Mouse (Mus musculus) midbrain, embryonic 14.5 days (tissue): ENCODE measurements around the gene Mxd4. TPM values are rescaled to one million over a fixed set of nuclear protein-coding genes. Genes with fewer than 3 reads are reported as not detected.

Experiments
- ATAC-seq: fragments of 200-750 bp; cut with Nextera tagmentation; 2 replicates; pipeline ENCODE4 v1.8.0; 2017; ENCODE audit warnings: moderate number of reproducible peaks, moderate library complexity; ENCODE audit not compliant: low FRiP score, low TSS enrichment
- DNase-seq: peaks from one replicate; pipeline ENCODE4 v3.0.0-alpha.2; 2015
- H3K27ac ChIP-seq: fragments of 300-500 bp; sonication (generic); replicated peaks from 2 replicates; pipeline ENCODE4 v1.5.1; 2014; ENCODE audit warnings: mild to moderate bottlenecking, low read depth, low read length, moderate library complexity
- H3K27me3 ChIP-seq: fragments of 300-500 bp; sonication (generic); 2 replicates; pipeline ENCODE4 v1.6.1; 2014; ENCODE audit warnings: low read length, control low read depth, mixed read lengths; ENCODE audit not compliant: control insufficient read depth, insufficient read depth
- H3K36me3 ChIP-seq: fragments of 300-500 bp; sonication (generic); 2 replicates; pipeline ENCODE4 v1.6.1; 2014; ENCODE audit warnings: low read length, control low read depth; ENCODE audit not compliant: control insufficient read depth, insufficient read depth
- H3K4me1 ChIP-seq: fragments of 300-500 bp; sonication (generic); 2 replicates; pipeline ENCODE4 v1.6.1; 2014; ENCODE audit warnings: mild to moderate bottlenecking, antibody characterized with exemption, low read length, control low read depth; ENCODE audit not compliant: control insufficient read depth, insufficient read depth
- H3K4me2 ChIP-seq: fragments of 300-500 bp; sonication (generic); 2 replicates; pipeline ENCODE4 v1.6.1; 2014; ENCODE audit warnings: mild to moderate bottlenecking, low read length, moderate library complexity
- H3K4me3 ChIP-seq: fragments of 300-500 bp; sonication (generic); replicated peaks from 2 replicates; pipeline ENCODE4 v1.5.1; 2014; ENCODE audit warnings: low read depth, low read length
- H3K9ac ChIP-seq: fragments of 300-500 bp; sonication (generic); replicated peaks from 2 replicates; pipeline ENCODE4 v1.6.1; 2014; ENCODE audit warnings: mild to moderate bottlenecking, low read length, moderate library complexity
- H3K9me3 ChIP-seq: fragments of 300-500 bp; sonication (generic); 2 replicates; pipeline ENCODE4 v1.6.1; 2016; ENCODE audit warnings: low read length, control low read depth, mixed read lengths; ENCODE audit not compliant: control insufficient read depth
- whole genome bisulfite sequencing: fragments of 180-500 bp; shearing (Covaris S2); extraction: QIAGEN DNeasy Blood & Tissue Kit; methylation state at CpG from one replicate; pipeline ENCODE4 v1.1.7; 2014; 5-methylcytosine and 5-hydroxymethylcytosine counted together
- polyA plus RNA-seq: library from polyadenylated mRNA; unstranded; fragments of >200 nt; fragmentation: Nextera tagmentation; extraction: Ambion mirVana; gene quantifications from 2 replicates; pipeline ENCODE4 v1.2.1, GENCODE M21; 2014

Gene Mxd4
- polyA plus RNA-seq, 1 experiment from 2014 or later: 35.7 TPM

DNA sequence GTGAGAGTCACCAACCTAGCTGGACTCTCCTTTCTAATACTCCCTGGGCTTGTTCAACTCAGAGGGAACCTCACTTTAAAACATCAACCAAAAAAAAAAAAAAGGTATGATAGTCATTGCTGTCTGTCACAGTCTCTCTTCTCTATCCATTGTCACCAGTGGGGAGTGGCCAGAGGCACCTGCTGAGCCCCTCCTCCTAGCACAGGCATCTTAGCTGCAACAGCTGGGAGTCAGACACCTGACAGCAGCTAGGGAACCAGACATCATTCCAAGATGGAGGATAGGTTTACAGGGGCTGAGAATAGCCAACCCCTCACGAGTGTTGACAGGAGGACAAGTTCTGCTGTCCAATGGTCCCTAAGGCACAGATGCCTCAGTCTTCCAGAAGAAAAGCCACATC lies 6.9 kb upstream of the Mxd4 start:
- Histone ChIP-seq H3K27ac (no peak overlapping the region), H3K4me2 (no peak overlapping the region), H3K9ac (no peak overlapping the region), H3K4me1 (no peaks in the 10 kb centered on the region), H3K27me3 (no peaks in the 10 kb centered on the region), H3K36me3 (no peaks in the 10 kb centered on the region), H3K4me3 (no peak overlapping the region), H3K9me3 (no peaks in the 10 kb centered on the region)
- ATAC-seq: no peak
- WGBS: 63% methylated on average over 1 of the region's 1 CpGs
- no peak for DNase-seq

DNA sequence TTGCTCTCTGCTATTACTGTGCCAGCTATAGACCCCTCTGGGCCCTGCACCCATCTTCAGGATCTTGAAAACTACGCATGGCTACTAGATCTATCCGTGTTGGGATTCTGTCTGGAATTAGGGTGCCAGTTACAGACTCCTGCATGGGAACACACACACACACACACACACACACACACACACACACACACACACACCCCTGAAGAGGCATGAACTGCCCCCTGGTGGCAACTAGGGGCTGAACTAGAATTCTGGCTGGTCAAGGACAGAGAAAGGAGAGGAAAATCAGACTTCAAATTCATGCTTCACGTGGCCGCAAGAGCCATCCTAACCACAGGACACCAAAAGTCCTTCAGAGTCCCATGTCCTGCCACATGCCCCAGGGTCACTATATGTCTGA lies 4.3 kb upstream of the Mxd4 start:
- Histone ChIP-seq H3K27me3 (no peaks in the 10 kb centered on the region), H3K4me3 (no peak overlapping the region), H3K27ac (no peak overlapping the region), H3K9me3 (no peaks in the 10 kb centered on the region), H3K36me3 (no peaks in the 10 kb centered on the region), H3K4me2 (no peak overlapping the region), H3K9ac (no peak overlapping the region), H3K4me1 (peaks cover 5% of the 10 kb centered on the region; the same call in 1 of the 2 replicates)
- DNase-seq: peak; percentile 30
- WGBS: 81% methylated on average over 4 of the region's 4 CpGs
- no peak for ATAC-seq

DNA sequence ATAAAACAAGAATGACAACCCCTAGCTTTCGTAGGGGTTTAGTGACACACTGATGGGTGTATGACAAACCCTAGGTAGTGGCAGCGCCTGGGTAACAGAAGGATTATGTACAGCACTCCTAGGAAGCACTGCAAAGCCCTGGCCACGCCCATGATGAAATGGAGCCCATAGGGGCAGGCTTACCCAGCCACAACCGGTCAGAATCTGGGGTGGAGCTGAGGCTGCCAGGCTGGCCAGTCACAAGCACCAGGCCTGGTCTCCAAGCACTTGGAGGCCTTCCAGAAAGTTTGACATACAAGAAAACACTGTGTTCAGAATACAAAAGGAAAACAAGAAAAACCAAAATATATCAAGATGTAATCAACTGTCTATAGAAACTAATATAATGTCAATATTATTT lies 3.5 kb upstream of the Mxd4 start:
- Histone ChIP-seq H3K9ac (no peak overlapping the region), H3K4me2 (no peak overlapping the region), H3K27me3 (no peaks in the 10 kb centered on the region), H3K36me3 (no peaks in the 10 kb centered on the region), H3K9me3 (no peaks in the 10 kb centered on the region), H3K27ac (no peak overlapping the region), H3K4me1 (peaks cover 13% of the 10 kb centered on the region), H3K4me3 (no peak overlapping the region)
- 49% methylated on average over 4 of the region's 4 CpGs for WGBS
- DNase-seq (no peak), ATAC-seq (no peak)

DNA sequence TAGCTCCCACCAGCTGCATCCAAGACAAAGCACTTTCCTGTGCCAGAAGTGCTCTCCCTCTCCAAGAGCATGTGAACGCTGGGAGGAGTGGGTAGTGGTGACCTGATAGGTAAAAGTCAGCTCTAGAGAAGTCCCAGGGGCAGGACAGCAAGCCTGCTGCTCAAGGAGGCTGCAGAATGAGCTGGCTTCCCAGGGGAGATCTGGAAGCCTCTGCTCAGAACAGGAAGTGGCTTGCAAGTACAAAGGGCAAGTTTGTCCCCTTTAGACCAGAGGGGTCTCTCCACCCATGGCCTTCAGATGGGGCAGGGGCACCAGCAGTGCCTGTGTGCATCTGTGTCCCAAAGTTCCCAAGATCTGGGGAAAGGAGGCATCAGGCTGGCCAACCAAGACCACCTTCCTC lies 2.0 kb upstream of the Mxd4 start:
- 0 out of 2 replicates have a peak, but pooled peaks cover 4% of the 10 kb centered on the region for H3K36me3 ChIP-seq
- no peak overlapping the region for H3K27ac ChIP-seq
- DNase-seq (no peak), ATAC-seq (no peak)
- no peak overlapping the region for H3K9ac ChIP-seq
- no peaks in the 10 kb centered on the region for H3K27me3 ChIP-seq
- H3K4me3 ChIP-seq: no peak overlapping the region
- 67% methylated on average over 1 of the region's 1 CpGs for WGBS
- no peaks in the 10 kb centered on the region for H3K9me3 ChIP-seq
- no peak overlapping the region for H3K4me2 ChIP-seq
- H3K4me1 ChIP-seq: peaks cover 28% of the 10 kb centered on the region

DNA sequence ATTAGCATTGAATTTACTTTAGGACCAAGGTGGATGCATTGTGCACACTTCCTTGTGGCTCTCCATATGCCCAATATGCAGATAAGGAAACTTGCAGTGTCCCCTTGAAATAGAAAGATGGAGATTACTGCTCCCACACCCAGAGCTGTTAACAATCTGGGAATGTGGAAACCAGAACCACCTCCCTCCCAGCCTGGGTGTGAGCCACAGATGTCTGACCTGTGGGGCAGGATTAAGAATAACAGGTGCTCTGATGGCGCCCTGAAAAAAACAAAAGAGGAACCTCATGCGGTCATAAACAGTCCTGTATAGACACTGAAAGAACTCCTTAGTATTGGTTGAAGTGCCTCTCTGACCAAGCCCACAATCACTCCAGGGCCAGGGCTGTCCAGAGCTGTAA lies 1.3 kb upstream of the Mxd4 start:
- Histone ChIP-seq H3K4me3 (no peak overlapping the region; the same call in 1 of the 2 replicates), H3K27ac (no peak overlapping the region), H3K9me3 (no peaks in the 10 kb centered on the region), H3K36me3 (0 out of 2 replicates have a peak, but pooled peaks cover 8% of the 10 kb centered on the region), H3K27me3 (no peaks in the 10 kb centered on the region), H3K4me2 (peak overlapping the region; percentile 74), H3K4me1 (peaks cover 31% of the 10 kb centered on the region), H3K9ac (no peak overlapping the region)
- ATAC-seq (no peak), DNase-seq (no peak)
- 82% methylated on average over 2 of the region's 2 CpGs for WGBS

DNA sequence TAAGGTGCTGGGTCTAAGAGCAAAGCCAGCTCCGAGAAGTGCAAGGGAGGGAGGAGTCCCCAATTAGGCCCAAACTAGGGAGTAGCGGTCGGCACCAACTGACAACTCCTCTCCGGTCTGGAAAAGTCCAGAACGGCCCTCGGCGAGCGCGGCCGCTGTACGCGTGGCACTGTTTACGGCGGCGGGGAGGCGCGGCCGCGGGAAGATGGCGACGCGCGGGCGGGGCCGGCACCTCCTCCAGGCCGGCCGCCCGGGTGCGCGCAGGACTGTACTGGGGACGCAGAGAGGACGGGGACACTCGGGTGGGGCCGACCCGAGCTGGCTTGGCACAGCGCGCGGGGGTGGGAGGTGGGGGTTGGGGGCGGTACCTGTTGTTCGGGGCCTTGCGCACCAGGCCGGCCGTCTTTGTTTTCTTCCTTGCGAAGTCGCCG lies 544 bp downstream of the Mxd4 start:
- WGBS: under 1% methylated on average over 45 of the region's 46 CpGs
- H3K9ac ChIP-seq: peak overlapping the region; percentile 80
- peaks cover 24% of the 10 kb centered on the region for H3K36me3 ChIP-seq
- peak overlapping the region; percentile 92 for H3K27ac ChIP-seq
- peaks cover 31% of the 10 kb centered on the region for H3K4me1 ChIP-seq
- H3K9me3 ChIP-seq: no peaks in the 10 kb centered on the region
- H3K4me3 ChIP-seq: peak overlapping the region; percentile 95
- DNase-seq (peak; percentile 67), ATAC-seq (peak; percentile 9; the same call in 1 of the 2 replicates)
- peak overlapping the region; percentile 74 for H3K4me2 ChIP-seq
- no peaks in the 10 kb centered on the region for H3K27me3 ChIP-seq

DNA sequence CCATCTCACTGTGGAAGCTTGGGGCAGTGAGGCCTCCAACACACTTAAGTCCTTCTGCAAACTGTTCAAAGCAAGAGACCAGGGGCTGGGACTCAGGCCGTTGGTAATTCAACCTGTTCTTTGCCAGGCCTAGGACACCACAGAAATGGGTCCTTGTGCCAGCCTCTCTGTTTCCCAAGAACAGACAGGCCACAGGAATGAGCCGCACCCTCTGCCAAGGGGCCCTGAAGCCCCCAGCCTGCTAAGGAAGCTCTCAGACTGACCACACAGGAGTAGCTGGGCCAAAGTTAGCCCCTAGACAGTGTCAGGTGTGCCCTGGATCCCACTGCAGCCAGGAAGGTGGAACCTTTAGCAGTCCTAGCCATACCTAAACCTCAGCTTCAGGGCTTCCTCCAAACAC lies 1.1 kb downstream of the Mxd4 start:
- peak overlapping the region; percentile 95 for H3K4me3 ChIP-seq
- DNase-seq (no peak), ATAC-seq (no peak)
- peaks cover 29% of the 10 kb centered on the region for H3K36me3 ChIP-seq
- peaks cover 31% of the 10 kb centered on the region for H3K4me1 ChIP-seq
- peak overlapping the region; percentile 74 for H3K4me2 ChIP-seq
- H3K9me3 ChIP-seq: no peaks in the 10 kb centered on the region
- H3K27ac ChIP-seq: no peak overlapping the region
- no peaks in the 10 kb centered on the region for H3K27me3 ChIP-seq
- H3K9ac ChIP-seq: peak overlapping the region; percentile 80
- 76% methylated on average over 2 of the region's 2 CpGs for WGBS

DNA sequence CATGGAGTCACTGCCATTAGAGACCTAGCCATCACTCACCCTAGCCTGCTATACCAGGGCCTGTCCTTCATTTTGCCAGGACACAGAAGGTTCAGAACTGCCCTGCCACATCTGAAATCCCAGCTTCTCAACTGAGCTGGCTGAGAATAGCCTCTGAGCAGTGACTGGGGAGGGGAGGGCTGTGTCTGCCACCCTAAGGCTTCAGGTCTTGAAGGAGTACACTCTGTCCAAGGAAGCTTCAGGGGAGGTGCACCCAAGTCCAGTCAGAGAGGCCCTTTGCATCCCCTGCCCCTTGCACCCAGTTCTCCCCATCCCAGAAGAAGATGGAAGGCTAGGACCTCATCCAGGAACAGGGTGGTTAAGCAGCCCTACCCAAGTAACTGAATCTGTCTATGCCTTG lies 1.7 kb downstream of the Mxd4 start:
- Histone ChIP-seq H3K4me3 (peak overlapping the region; percentile 95), H3K4me1 (peaks cover 31% of the 10 kb centered on the region), H3K27ac (no peak overlapping the region), H3K4me2 (peak overlapping the region; percentile 74), H3K27me3 (no peaks in the 10 kb centered on the region), H3K36me3 (peaks cover 35% of the 10 kb centered on the region), H3K9me3 (no peaks in the 10 kb centered on the region), H3K9ac (peak overlapping the region; percentile 80; the same call in 1 of the 2 replicates)
- ATAC-seq (no peak), DNase-seq (no peak)

DNA sequence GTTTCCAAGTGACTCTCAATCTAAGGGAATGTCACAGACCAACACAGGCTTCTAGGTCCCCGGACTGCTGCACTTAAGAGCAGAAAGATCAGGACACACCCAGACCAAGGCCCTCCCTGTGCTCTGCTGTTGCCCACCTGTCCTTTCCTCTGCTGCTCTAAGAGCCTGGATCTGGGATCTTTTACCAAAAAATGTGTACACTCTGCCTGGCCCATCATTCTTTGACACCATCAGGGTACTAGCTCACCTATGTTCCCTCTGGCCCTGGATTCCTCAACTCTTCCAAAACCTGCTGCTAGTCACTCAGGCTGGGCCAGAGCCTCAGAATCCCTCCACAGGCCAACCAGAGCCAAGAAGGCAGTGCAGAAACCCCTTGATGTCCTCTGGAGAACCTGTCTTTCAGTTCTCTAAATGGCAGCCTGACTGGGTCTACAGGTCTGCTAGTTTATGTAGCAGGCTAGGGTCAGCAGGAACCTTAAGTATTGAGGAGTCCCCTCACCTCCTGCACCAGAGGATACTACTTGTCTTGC lies 2.4 kb downstream of the Mxd4 start:
- WGBS: 100% methylated on average over 1 of the region's 1 CpGs
- Histone ChIP-seq H3K9me3 (no peaks in the 10 kb centered on the region), H3K36me3 (peaks cover 42% of the 10 kb centered on the region), H3K4me2 (peak overlapping the region; percentile 74), H3K9ac (peak overlapping the region; percentile 16; the same call in 1 of the 2 replicates), H3K27me3 (no peaks in the 10 kb centered on the region), H3K4me3 (peak overlapping the region; percentile 95; the same call in 1 of the 2 replicates), H3K27ac (no peak overlapping the region), H3K4me1 (peaks cover 31% of the 10 kb centered on the region)
- ATAC-seq (no peak), DNase-seq (no peak)
